Mouse (Mus musculus): ENCODE results near the gene Itpr1.

GRCm38 (mm10) chr6:108342989-108343388 is 130.1 kb downstream of the Itpr1 start:
- TF ChIP-seq CTCF (IDR thresholded peaks at IDR 0.05; ENCODE audit: low read depth, low read length) (no peak), POLR2A (IDR thresholded peaks at IDR 0.05; ENCODE audit: insufficient read depth, low read length) (no peak), EP300 (IDR thresholded peaks at IDR 0.05; ENCODE audit: insufficient read depth, low read depth, low read length) (no peak)

Data from ES-Bruce4 (cell line).